Mouse (Mus musculus) bone marrow, adult 2 months (tissue): ENCODE data around the gene Prpf38b.

Experiments
- CTCF ChIP-seq: fragments of 200-500 bp; IDR thresholded peaks from 2 replicates; pipeline ENCODE4 v1.5.1; 2011; ENCODE audit warnings: low read length, control low read depth; ENCODE audit not compliant: control insufficient read depth, insufficient read depth
- POLR2A ChIP-seq: fragments of 200-500 bp; IDR thresholded peaks from 2 replicates; pipeline ENCODE4 v1.6.1; 2011; ENCODE audit warnings: low read depth, mild to moderate bottlenecking, control low read depth, low read length, borderline replicate concordance; ENCODE audit not compliant: control insufficient read depth

- TF ChIP-seq CTCF = no peak
- TF ChIP-seq POLR2A = no peak
Observed at GRCm38 (mm10) chr3:108855371-108855770, 56.2 kb downstream of the Prpf38b start.
